In the genomic region with DNA sequence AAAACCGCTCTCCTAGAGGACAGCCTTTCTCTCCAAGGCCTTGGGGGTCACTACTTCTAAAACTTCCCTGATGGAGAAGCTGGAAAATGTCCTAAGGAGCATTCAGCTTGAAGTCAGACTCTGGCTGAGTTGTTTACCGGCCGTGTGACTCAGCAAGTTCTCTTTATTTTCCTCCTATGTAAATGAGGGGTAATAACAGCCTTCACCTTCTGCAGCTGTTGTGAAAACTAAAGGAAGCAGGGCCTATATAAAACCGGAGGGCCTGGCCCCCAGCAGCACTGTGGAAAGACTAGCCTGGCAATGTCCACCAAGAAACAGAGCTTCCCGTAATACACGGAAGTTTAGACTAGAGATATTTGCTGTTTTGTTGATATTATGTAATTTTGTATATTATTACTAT, we compare ENCODE assay signal across 9 mouse cellular contexts.
DNase-seq lines count a peak whose midpoint lies in the region; ATAC-seq lines count a peak whose summit lies in the region.
"Had no signal": no experiment of that assay in that cellular context is flagged by ENCODE, and none has a peak within 500 bp of the region (broad histone marks: within the 10 kb centered on the region; RNA-seq: fewer than 3 reads in every experiment).

No protein-coding gene starts in this region.

- H3K4me3 ChIP-seq in heart, embryonic 11.5 days (ENCODE audit: low read depth, low read length) = no peak overlapping the region
- H3K4me3 ChIP-seq in embryonic facial prominence, embryonic 10.5 days = no peak overlapping the region
- H3K4me3 ChIP-seq: limb, embryonic 15.5 days had no signal

- no peaks in the 10 kb centered on the region for H3K27me3 ChIP-seq in heart, embryonic 11.5 days (ENCODE audit: control insufficient read depth, insufficient read depth, low read length)
- no peaks in the 10 kb centered on the region; the same call in 1 of the 2 replicates for H3K27me3 ChIP-seq in embryonic facial prominence, embryonic 10.5 days (replicated peaks; ENCODE audit: low read depth, poor library complexity, severe bottlenecking)
- H3K27me3 ChIP-seq: limb, embryonic 15.5 days had no signal

- 0 out of 2 replicates have a peak, but pooled peaks have one; percentile 55 for ATAC-seq in heart, embryonic 11.5 days (replicated peaks; ENCODE audit: insufficient number of reproducible peaks, low FRiP score, low TSS enrichment)

- no peak overlapping the region for H3K27ac ChIP-seq in heart, embryonic 11.5 days (ENCODE audit: low read depth, low read length)
- peak overlapping the region; percentile 6; the same call in 1 of the 2 replicates for H3K27ac ChIP-seq in embryonic facial prominence, embryonic 10.5 days (replicated peaks)
- H3K27ac ChIP-seq: limb, embryonic 15.5 days had no signal

- H3K36me3 ChIP-seq in heart, embryonic 11.5 days (ENCODE audit: control insufficient read depth, insufficient read depth, low read length) = no peaks in the 10 kb centered on the region
- no peaks in the 10 kb centered on the region for H3K36me3 ChIP-seq in embryonic facial prominence, embryonic 10.5 days (replicated peaks)
- H3K36me3 ChIP-seq: limb, embryonic 15.5 days had no signal

- DNase-seq in heart, adult 9 months (ENCODE audit: low spot score in 2 of 2) = no peak
- DNase-seq in 416B (ENCODE audit: low read depth) = peak; percentile 21
- no peak for DNase-seq in embryonic facial prominence, embryonic 10.5 days (ENCODE audit: low spot score)
- DNase-seq in liver = peak; percentile 30
- no peak for DNase-seq in urinary bladder, adult 18-20 months (ENCODE audit: low spot score in 2 of 2)
- DNase-seq in frontal cortex, adult 2 months (ENCODE audit: extremely low spot score in 1 of 2, low spot score in 1 of 2) = no peak
- DNase-seq in spleen, adult 12 weeks (ENCODE audit: low spot score) = no peak

- H3K9ac ChIP-seq in heart, embryonic 11.5 days (ENCODE audit: low read depth, low read length) = no peak overlapping the region
- H3K9ac ChIP-seq: limb, embryonic 15.5 days had no signal

- H3K4me2 ChIP-seq in heart, embryonic 11.5 days = no peak overlapping the region
- H3K4me2 ChIP-seq: limb, embryonic 15.5 days had no signal

- peaks cover 22% of the 10 kb centered on the region for H3K4me1 ChIP-seq in heart, embryonic 11.5 days (ENCODE audit: control insufficient read depth, insufficient read depth, low read length)
- H3K4me1 ChIP-seq in embryonic facial prominence, embryonic 10.5 days = peaks cover 38% of the 10 kb centered on the region

- no peaks in the 10 kb centered on the region for H3K9me3 ChIP-seq in heart, embryonic 11.5 days (replicated peaks; ENCODE audit: control insufficient read depth, low read length)
- no peaks in the 10 kb centered on the region for H3K9me3 ChIP-seq in embryonic facial prominence, embryonic 10.5 days
- H3K9me3 ChIP-seq: limb, embryonic 15.5 days had no signal

- WGBS in heart, embryonic 11.5 days (ENCODE audit: insufficient replicate concordance) = 52% methylated on average over 6 of the region's 6 CpGs
- 42% methylated on average over 6 of the region's 6 CpGs for WGBS in embryonic facial prominence, embryonic 10.5 days

Comparison
In these comparisons a context has a peak if more than half of its experiments do, and no peak if none do; other contexts are left out.
1. DNase-seq: peak in 416B (single experiment) and liver (single experiment); none in heart, adult 9 months (0 of 2), embryonic facial prominence, embryonic 10.5 days (single experiment), urinary bladder, adult 18-20 months (0 of 2), frontal cortex, adult 2 months (0 of 2) and spleen, adult 12 weeks (single experiment).